Mouse (Mus musculus): ENCODE results near the gene Zfp704. TPM values are rescaled to one million over a fixed set of nuclear protein-coding genes. Genes with fewer than 3 reads are reported as not detected.

The Zfp704 gene
- polyA plus RNA-seq, 1 experiment from 2014 or later, result 8.9 TPM

DNA sequence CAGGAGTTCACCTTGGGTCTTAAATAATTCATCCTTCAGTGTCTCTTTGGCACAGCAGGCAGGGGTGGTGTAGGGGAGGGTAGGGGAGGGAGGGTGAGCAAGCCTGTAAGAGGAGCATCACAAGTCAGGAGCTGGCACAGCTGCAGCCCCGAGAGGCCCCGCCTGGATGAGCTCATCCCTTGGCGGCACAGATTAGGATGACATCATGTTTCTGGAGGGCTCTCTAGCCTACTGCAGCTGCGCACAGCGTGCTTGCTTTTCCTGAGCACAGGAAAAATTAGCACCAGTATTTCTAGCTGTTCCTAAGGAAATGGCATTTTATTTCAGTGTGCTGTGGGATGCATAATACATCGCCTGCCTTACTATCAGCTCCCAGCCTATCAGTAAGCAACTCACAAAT is 109.2 kb downstream of the Zfp704 start:
- H3K27ac ChIP-seq (ENCODE audit: low read depth, low read length), result peak overlapping the region; percentile 80
- DNase-seq (ENCODE audit: low spot score) (peak; percentile 98), ATAC-seq (peak; percentile 99)
- H3K4me1 ChIP-seq (ENCODE audit: control insufficient read depth, insufficient read depth, low read length), result peaks cover 20% of the 10 kb centered on the region
- H3K27me3 ChIP-seq (replicated peaks; ENCODE audit: control insufficient read depth, insufficient read depth, low read length), result no peaks in the 10 kb centered on the region
- H3K9me3 ChIP-seq (replicated peaks; ENCODE audit: control insufficient read depth, low read length), result no peaks in the 10 kb centered on the region
- H3K36me3 ChIP-seq (ENCODE audit: control insufficient read depth, insufficient read depth, low read length), result no peaks in the 10 kb centered on the region
- WGBS, result 5% methylated on average over 6 of the region's 6 CpGs
- H3K4me3 ChIP-seq (ENCODE audit: low read depth, low read length), result no peak overlapping the region
- 0 out of 2 replicates have a peak overlapping the region, but pooled peaks have one; percentile 17 for H3K9ac ChIP-seq (ENCODE audit: low read length)
- peak overlapping the region; percentile 24; the same call in 1 of the 2 replicates for H3K4me2 ChIP-seq (ENCODE audit: low read length)

DNA sequence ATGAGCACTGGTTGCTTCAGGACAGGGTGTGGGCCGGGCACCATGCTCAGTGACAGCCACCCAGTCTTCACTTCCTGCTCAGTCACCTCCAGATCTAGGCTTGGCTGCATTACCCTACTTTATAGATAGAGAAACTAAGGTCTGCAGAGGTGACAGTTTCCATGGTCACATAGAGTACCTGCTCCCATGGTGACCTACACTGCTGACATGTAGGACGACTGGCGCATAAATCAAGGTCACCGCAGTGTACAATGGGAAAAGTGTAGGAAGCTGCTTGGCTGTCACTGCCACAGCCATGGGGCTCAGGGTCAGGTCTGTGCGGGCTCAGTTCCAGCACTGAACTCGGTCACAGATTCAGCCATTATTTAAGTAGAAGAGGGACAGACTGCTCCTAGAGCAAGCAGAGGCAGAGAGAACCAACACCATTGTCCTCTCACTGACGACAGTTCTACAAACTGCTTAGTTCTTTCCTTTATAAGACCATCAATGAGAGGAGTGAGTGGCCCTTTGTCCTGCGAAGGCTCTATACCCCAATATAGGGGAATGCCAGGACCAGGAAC is 109.8 kb downstream of the Zfp704 start:
- peak; percentile 62 for ATAC-seq
- Histone ChIP-seq H3K36me3 (ENCODE audit: control insufficient read depth, insufficient read depth, low read length) (no peaks in the 10 kb centered on the region), H3K4me3 (ENCODE audit: low read depth, low read length) (no peak overlapping the region), H3K4me2 (ENCODE audit: low read length) (peak overlapping the region; percentile 24; the same call in 1 of the 2 replicates), H3K4me1 (ENCODE audit: control insufficient read depth, insufficient read depth, low read length) (peaks cover 20% of the 10 kb centered on the region), H3K9me3 (replicated peaks; ENCODE audit: control insufficient read depth, low read length) (no peaks in the 10 kb centered on the region), H3K27ac (ENCODE audit: low read depth, low read length) (peak overlapping the region; percentile 80), H3K9ac (ENCODE audit: low read length) (no peak overlapping the region), H3K27me3 (replicated peaks; ENCODE audit: control insufficient read depth, insufficient read depth, low read length) (no peaks in the 10 kb centered on the region)
- WGBS, result 25% methylated on average over 8 of the region's 8 CpGs
- peak; percentile 69 for DNase-seq (ENCODE audit: low spot score)

DNA sequence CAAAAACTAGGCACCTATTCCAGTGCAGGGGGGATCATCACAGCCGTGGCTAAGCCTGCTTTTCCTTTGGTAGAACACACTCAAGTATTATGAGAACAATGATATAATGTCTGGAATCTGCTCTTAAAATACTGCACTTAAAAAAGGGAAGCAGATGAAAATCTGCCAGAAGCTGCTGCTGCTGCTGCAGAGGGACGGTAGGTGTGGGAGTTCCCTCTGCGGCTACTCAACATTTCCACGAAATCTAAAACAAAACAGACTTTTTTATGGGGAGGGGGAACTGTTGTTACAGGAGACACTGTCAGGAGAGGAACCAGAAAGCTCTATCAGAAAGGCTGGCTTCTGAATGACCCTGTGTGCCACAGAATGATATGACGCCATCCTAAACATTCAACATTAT is 110.4 kb downstream of the Zfp704 start:
- H3K9ac ChIP-seq (ENCODE audit: low read length), result no peak overlapping the region
- no peak for DNase-seq (ENCODE audit: low spot score)
- ATAC-seq, result no peak
- H3K36me3 ChIP-seq (ENCODE audit: control insufficient read depth, insufficient read depth, low read length), result no peaks in the 10 kb centered on the region
- H3K4me2 ChIP-seq (ENCODE audit: low read length), result no peak overlapping the region
- H3K4me3 ChIP-seq (ENCODE audit: low read depth, low read length), result no peak overlapping the region
- H3K27me3 ChIP-seq (replicated peaks; ENCODE audit: control insufficient read depth, insufficient read depth, low read length), result no peaks in the 10 kb centered on the region
- no peaks in the 10 kb centered on the region for H3K9me3 ChIP-seq (replicated peaks; ENCODE audit: control insufficient read depth, low read length)
- peaks cover 20% of the 10 kb centered on the region for H3K4me1 ChIP-seq (ENCODE audit: control insufficient read depth, insufficient read depth, low read length)
- peak overlapping the region; percentile 33; the same call in 1 of the 2 replicates for H3K27ac ChIP-seq (ENCODE audit: low read depth, low read length)
- WGBS, result 61% methylated on average over 5 of the region's 5 CpGs

DNA sequence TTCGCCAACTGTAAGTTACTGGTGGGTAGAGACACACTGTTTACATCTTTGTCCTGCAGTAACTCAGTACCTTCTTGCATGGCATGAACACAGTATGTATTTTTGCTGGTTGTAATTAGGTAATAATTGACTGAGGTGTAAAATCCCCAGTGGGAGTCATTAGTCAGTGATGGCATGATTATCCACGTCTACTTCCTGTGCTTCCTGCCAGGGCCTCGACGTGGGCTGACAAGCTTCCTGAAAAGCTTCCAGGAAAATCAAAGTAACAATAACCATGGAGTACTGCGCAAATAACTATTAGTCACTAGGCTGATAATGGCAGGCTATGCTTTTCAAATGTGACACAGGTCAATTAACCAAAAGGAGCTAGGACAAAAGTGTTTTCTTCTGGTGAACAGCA is 112.6 kb downstream of the Zfp704 start:
- no peak for ATAC-seq
- Histone ChIP-seq H3K4me3 (ENCODE audit: low read depth, low read length) (no peak overlapping the region), H3K9me3 (replicated peaks; ENCODE audit: control insufficient read depth, low read length) (no peaks in the 10 kb centered on the region), H3K27me3 (replicated peaks; ENCODE audit: control insufficient read depth, insufficient read depth, low read length) (no peaks in the 10 kb centered on the region), H3K4me2 (ENCODE audit: low read length) (no peak overlapping the region), H3K9ac (ENCODE audit: low read length) (no peak overlapping the region), H3K27ac (ENCODE audit: low read depth, low read length) (no peak overlapping the region), H3K4me1 (ENCODE audit: control insufficient read depth, insufficient read depth, low read length) (peaks cover 21% of the 10 kb centered on the region), H3K36me3 (ENCODE audit: control insufficient read depth, insufficient read depth, low read length) (no peaks in the 10 kb centered on the region)
- DNase-seq (ENCODE audit: low spot score), result no peak
- 23% methylated on average over 5 of the region's 5 CpGs for WGBS

DNA sequence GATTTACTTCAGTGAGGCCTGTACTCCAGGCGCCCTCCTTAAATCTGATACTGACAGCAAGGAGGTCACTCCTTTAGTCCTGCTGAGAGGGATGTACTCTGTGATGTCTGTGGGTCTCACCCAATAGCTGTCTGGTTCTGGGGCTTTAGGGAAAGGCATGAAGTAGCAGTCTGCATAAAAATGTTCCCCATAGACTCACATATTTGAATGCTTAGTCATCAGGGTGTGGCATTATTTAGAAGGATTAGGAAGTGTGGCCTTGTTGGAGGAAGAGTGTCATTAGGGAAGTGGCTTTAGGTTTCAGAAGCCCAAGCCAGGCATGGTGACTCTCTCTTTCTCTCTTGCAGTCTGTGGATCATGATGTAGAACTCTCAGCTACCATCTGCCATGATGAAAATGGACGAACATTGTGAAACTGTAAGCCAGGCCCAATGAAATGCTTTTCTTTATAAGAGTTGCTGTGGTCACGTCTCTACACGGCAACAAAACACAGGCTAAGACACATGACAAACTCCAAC is 118.1 kb downstream of the Zfp704 start:
- no peaks in the 10 kb centered on the region for H3K36me3 ChIP-seq (ENCODE audit: control insufficient read depth, insufficient read depth, low read length)
- H3K27me3 ChIP-seq (replicated peaks; ENCODE audit: control insufficient read depth, insufficient read depth, low read length), result no peaks in the 10 kb centered on the region
- H3K4me3 ChIP-seq (ENCODE audit: low read depth, low read length), result no peak overlapping the region
- H3K9ac ChIP-seq (ENCODE audit: low read length), result no peak overlapping the region
- H3K4me1 ChIP-seq (ENCODE audit: control insufficient read depth, insufficient read depth, low read length), result 0 out of 2 replicates have a peak, but pooled peaks cover 3% of the 10 kb centered on the region
- no peaks in the 10 kb centered on the region for H3K9me3 ChIP-seq (replicated peaks; ENCODE audit: control insufficient read depth, low read length)
- no peak overlapping the region for H3K27ac ChIP-seq (ENCODE audit: low read depth, low read length)
- DNase-seq (ENCODE audit: low spot score), result no peak
- no peak for ATAC-seq
- no peak overlapping the region for H3K4me2 ChIP-seq (ENCODE audit: low read length)
- WGBS, result 61% methylated on average over 4 of the region's 4 CpGs

DNA sequence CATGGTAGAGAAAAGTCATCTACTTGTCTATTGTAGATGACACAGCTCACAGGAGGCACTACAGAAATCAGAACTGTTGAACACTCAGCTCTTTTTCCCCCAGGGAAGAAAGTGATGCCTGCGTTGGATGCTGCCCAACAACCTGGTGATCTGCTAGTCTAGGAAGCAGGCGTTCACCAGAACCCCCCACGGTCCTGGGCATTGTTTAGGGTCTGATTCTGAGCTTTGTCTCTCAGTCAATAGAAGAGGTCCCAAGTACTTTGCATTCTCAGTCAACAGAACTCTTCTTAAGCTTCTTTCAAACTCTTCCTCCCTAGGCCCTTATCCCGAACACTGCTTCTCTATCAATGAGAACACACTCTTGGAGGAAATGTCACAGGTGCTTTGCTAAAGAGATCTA is 122.2 kb downstream of the Zfp704 start:
- DNase-seq (ENCODE audit: low spot score) (no peak), ATAC-seq (no peak)
- WGBS, result 52% methylated on average over 4 of the region's 4 CpGs
- no peak overlapping the region for H3K4me3 ChIP-seq (ENCODE audit: low read depth, low read length)
- H3K9ac ChIP-seq (ENCODE audit: low read length), result no peak overlapping the region
- no peaks in the 10 kb centered on the region for H3K9me3 ChIP-seq (replicated peaks; ENCODE audit: control insufficient read depth, low read length)
- no peak overlapping the region for H3K4me2 ChIP-seq (ENCODE audit: low read length)
- no peaks in the 10 kb centered on the region for H3K36me3 ChIP-seq (ENCODE audit: control insufficient read depth, insufficient read depth, low read length)
- no peaks in the 10 kb centered on the region for H3K27me3 ChIP-seq (replicated peaks; ENCODE audit: control insufficient read depth, insufficient read depth, low read length)
- H3K4me1 ChIP-seq (ENCODE audit: control insufficient read depth, insufficient read depth, low read length), result 0 out of 2 replicates have a peak, but pooled peaks cover 3% of the 10 kb centered on the region
- no peak overlapping the region for H3K27ac ChIP-seq (ENCODE audit: low read depth, low read length)

DNA sequence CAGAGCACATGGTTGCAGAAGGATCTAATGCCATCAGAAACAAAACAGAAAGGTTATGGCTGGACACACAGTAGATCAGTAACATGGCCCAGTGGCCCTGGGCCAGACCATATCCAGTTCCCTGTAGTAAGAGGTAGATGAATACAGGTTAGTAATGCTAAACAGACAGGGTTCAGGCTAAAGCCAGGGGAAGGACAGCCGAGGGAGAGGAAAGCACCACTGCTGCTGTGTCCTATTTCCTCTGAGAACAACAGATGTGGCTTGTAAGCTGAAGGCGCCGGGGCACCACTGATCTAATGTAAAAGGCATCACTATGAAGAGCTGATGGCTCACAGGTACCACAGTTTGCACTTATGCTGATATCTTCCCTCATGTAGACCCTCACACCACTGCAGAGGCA is 124.4 kb downstream of the Zfp704 start:
- 90% methylated on average over 3 of the region's 3 CpGs for WGBS
- no peak for DNase-seq (ENCODE audit: low spot score)

DNA sequence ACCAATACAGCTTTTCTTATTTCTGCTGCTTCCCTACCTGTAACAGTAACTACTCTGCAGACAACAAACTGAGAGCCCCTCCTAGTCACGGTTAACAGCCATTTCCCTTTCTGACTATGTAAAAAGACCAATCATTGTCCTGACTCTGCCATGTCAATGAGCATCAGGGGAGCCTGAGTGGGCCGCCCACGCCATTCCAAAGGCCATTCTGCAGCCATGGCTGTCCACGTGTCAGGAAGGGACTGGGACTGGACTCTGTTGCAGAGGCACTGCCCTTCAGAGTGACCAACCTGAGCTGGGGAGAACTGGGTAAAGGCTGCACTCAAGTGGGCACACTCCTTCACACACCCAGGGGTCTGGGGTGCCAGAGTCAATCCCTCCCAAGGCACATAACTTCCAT is 127.9 kb downstream of the Zfp704 start:
- no peaks in the 10 kb centered on the region for H3K4me1 ChIP-seq (ENCODE audit: control insufficient read depth, insufficient read depth, low read length)
- H3K27ac ChIP-seq (ENCODE audit: low read depth, low read length), result no peak overlapping the region
- no peaks in the 10 kb centered on the region for H3K9me3 ChIP-seq (replicated peaks; ENCODE audit: control insufficient read depth, low read length)
- no peaks in the 10 kb centered on the region for H3K27me3 ChIP-seq (replicated peaks; ENCODE audit: control insufficient read depth, insufficient read depth, low read length)
- no peak overlapping the region for H3K4me3 ChIP-seq (ENCODE audit: low read depth, low read length)
- 81% methylated on average over 4 of the region's 4 CpGs for WGBS
- no peak for ATAC-seq
- DNase-seq (ENCODE audit: low spot score), result no peak
- no peak overlapping the region for H3K4me2 ChIP-seq (ENCODE audit: low read length)
- no peak overlapping the region for H3K9ac ChIP-seq (ENCODE audit: low read length)
- no peaks in the 10 kb centered on the region for H3K36me3 ChIP-seq (ENCODE audit: control insufficient read depth, insufficient read depth, low read length)

More for the DNA sequence above, 124.4 kb downstream of the Zfp704 start:
- no peak for ATAC-seq
- no peak overlapping the region for H3K9ac ChIP-seq (ENCODE audit: low read length)
- H3K27ac ChIP-seq (ENCODE audit: low read depth, low read length), result no peak overlapping the region
- H3K4me3 ChIP-seq (ENCODE audit: low read depth, low read length), result no peak overlapping the region
- H3K36me3 ChIP-seq (ENCODE audit: control insufficient read depth, insufficient read depth, low read length), result no peaks in the 10 kb centered on the region
- H3K9me3 ChIP-seq (replicated peaks; ENCODE audit: control insufficient read depth, low read length), result no peaks in the 10 kb centered on the region
- no peaks in the 10 kb centered on the region for H3K27me3 ChIP-seq (replicated peaks; ENCODE audit: control insufficient read depth, insufficient read depth, low read length)
- H3K4me2 ChIP-seq (ENCODE audit: low read length), result no peak overlapping the region
- no peaks in the 10 kb centered on the region for H3K4me1 ChIP-seq (ENCODE audit: control insufficient read depth, insufficient read depth, low read length)

DNA sequence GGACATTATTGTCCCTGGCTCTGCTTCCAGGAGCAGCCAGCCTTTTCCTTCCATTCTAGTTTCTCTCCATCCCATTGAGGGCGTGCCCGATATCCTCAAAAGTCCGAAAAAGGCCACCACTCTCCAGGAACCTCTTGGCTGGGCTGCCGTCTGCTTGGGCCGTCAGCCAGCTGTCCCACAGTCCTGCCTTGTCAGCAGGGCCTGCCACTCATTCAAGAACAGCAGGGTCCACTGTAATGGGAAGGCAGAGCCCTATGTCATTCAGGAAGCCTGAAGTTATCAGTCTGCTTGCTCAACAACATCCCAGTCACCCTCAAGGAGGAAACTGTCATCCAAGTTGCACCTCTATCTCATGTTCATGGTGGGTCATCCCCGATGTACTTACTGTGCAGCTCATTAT is 128.5 kb downstream of the Zfp704 start:
- Histone ChIP-seq H3K9me3 (replicated peaks; ENCODE audit: control insufficient read depth, low read length) (no peaks in the 10 kb centered on the region), H3K4me1 (ENCODE audit: control insufficient read depth, insufficient read depth, low read length) (no peaks in the 10 kb centered on the region), H3K9ac (ENCODE audit: low read length) (no peak overlapping the region), H3K4me3 (ENCODE audit: low read depth, low read length) (no peak overlapping the region), H3K27ac (ENCODE audit: low read depth, low read length) (no peak overlapping the region), H3K27me3 (replicated peaks; ENCODE audit: control insufficient read depth, insufficient read depth, low read length) (no peaks in the 10 kb centered on the region), H3K4me2 (ENCODE audit: low read length) (no peak overlapping the region), H3K36me3 (ENCODE audit: control insufficient read depth, insufficient read depth, low read length) (no peaks in the 10 kb centered on the region)
- DNase-seq (ENCODE audit: low spot score) (no peak), ATAC-seq (no peak)
- 78% methylated on average over 6 of the region's 6 CpGs for WGBS

Measured in forebrain, embryonic 14.5 days (tissue).